Mouse (Mus musculus): Measurements from ENCODE around the gene Atpaf2.
A peak's percentile ranks its signal among the peaks of the same experiment; 100 is the strongest.

Atpaf2 gene

GRCm38 (mm10) chr11:60396546-60396945, 21.7 kb downstream of the Atpaf2 start:
- DNase-seq (ENCODE audit: extremely low spot score) = no peak

GRCm38 (mm10) chr11:60391346-60391745, 26.9 kb downstream of the Atpaf2 start:
- no peak for DNase-seq (ENCODE audit: extremely low spot score)

GRCm38 (mm10) chr11:60387944-60388343, 30.3 kb downstream of the Atpaf2 start:
- no peak for DNase-seq (ENCODE audit: extremely low spot score)

- no peak for DNase-seq (ENCODE audit: extremely low spot score)
Observed at GRCm38 (mm10) chr11:60385946-60386345, 32.3 kb downstream of the Atpaf2 start.

DNA sequence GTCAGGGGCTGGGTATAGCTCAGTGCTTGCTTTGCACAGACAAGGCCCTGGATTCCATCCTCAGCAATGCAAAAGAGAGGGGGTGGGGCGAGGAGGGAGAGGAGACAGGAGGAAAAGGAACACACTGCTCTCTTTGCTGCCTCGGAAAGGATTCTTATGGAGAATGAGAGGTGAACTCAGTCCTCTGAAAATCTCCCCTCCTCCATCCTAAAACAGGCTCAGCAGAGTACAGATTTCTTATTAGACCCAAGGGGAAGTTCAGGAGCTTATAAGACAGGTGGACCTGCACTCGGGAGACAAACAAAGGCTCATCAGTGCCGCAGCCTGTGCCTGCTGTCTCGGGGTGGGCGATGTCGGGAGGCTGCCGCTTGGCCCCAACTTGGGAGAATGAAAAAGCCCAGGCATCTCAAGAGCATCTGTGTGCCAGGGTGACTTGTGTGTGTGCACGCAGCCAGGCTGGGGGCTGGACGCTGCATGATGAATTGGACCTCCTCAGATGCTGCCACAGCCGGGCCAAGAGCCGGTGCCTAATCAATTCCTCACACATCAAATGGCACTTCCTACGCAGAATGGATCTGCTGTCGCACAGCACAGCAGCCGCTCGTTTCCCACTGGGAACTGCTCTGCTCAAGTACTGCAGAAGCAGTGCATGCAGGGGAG, 33.4 kb downstream of the Atpaf2 start:
- peak; percentile 25 for DNase-seq (ENCODE audit: extremely low spot score)

DNA sequence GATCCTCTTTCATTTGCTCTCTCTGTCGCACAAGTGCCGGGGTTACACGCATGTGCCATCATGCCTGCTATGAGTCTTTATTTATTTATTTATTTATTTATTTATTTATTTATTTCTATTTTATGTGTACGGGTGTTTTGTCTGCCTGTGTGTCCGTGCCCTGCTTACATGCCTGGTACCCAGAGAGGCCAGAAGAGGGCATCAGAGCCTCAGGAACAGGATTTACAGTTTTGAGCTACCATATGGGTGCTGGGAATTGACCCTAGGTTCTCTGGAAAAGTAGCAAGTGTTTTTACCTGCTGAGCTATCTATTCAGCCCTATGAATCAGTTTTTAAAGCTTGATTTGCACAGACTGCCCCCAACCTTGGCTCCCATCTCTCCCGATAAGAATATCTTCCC, 34.7 kb downstream of the Atpaf2 start:
- DNase-seq (ENCODE audit: extremely low spot score) = no peak

DNA sequence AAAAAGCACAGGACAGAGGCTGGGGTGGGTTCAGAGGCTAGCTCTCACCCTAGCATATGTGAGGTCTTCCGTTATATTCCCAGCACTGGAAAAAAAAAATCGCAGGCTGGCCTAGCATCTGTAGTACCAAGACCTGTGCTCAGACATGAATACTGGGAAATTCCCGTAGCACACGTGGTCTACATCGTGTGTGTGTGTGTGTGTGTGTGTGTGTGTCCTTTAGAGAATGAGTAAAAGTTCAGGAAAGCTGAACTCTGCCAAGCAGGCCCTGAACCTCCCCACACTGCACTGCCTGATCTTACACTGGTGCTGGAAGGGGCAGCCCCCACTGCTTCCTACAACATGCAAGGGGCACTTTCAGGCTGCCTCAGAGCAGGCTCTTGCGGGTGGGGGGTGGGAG, 43.8 kb downstream of the Atpaf2 start:
- DNase-seq (ENCODE audit: extremely low spot score) = no peak

GRCm38 (mm10) chr11:60370431-60370830, 47.8 kb downstream of the Atpaf2 start:
- no peak for DNase-seq (ENCODE audit: extremely low spot score)

- DNase-seq (ENCODE audit: extremely low spot score) = no peak
Observed at GRCm38 (mm10) chr11:60369448-60369847, 48.8 kb downstream of the Atpaf2 start.

- DNase-seq (ENCODE audit: extremely low spot score) = no peak
Observed at GRCm38 (mm10) chr11:60368909-60369308, 49.3 kb downstream of the Atpaf2 start.

- DNase-seq (ENCODE audit: extremely low spot score) = no peak
Observed at GRCm38 (mm10) chr11:60367256-60367655, 51.0 kb downstream of the Atpaf2 start.

GRCm38 (mm10) chr11:60366239-60367019, 51.8 kb downstream of the Atpaf2 start:
- peak; percentile 21 for DNase-seq (ENCODE audit: extremely low spot score)

GRCm38 (mm10) chr11:60360631-60361201, 57.5 kb downstream of the Atpaf2 start:
- DNase-seq (ENCODE audit: extremely low spot score) = no peak

DNA sequence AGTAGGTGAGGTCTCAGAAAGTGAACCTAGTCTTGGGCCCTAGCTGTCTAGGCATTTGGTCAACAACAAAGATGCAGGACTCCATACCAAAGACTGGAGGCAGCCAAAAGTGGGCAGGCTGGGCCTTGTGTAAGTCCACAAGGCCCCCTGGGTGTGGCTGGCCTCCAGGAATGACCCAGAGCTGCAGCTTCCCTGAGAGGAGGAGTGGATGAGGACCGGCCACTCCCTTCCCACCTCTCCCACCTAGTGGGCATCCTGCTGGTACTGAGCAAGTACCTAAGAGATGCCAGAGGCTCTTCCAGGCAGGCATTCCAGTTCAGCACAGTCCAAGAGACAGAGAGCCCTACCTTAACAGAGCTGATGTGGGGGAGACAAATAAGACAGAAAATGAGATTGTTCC, 58.3 kb downstream of the Atpaf2 start:
- DNase-seq (ENCODE audit: extremely low spot score) = no peak

DNA sequence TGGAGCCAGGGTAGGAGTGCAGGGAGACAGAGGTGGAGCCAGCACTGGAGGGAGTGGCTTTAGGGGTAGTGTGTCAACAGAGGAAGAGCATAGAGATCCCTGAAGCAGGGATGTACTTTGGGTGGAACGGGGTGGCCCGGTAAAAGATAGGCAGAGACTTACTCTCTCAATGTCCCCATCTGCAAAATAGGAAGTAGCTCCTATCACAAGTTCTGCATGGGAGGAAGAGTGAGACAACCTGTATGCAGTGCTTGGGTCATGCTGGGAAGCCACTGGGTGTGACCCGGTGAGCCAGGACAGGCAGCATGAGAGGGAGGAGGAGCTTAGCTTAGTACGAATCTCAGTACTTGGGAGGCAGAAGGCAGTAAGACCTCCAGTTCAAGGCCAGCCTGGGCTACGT, 59.1 kb downstream of the Atpaf2 start:
- no peak for DNase-seq (ENCODE audit: extremely low spot score)

- no peak for DNase-seq (ENCODE audit: extremely low spot score)
Observed at GRCm38 (mm10) chr11:60358548-60358947, 59.7 kb downstream of the Atpaf2 start.

DNA sequence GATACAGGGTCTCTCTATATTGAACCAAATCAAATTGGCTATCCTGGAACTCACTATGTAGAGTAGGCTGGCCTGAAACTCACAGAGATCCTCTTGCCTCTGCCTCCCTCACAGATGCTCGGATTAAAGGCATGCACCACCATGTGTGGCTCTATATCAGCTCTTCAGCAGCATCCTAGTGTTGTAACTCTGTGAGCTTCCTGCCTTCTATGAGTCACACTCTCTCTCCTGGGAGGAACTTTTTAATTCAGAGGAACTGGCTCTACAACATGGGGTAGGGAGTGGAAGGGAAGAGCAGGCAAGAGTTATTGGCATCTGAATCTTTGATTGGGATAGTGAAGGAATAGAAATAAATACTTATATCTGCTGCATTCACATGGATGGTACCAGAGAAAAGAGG, 61.1 kb downstream of the Atpaf2 start:
- no peak for DNase-seq (ENCODE audit: extremely low spot score)

DNA sequence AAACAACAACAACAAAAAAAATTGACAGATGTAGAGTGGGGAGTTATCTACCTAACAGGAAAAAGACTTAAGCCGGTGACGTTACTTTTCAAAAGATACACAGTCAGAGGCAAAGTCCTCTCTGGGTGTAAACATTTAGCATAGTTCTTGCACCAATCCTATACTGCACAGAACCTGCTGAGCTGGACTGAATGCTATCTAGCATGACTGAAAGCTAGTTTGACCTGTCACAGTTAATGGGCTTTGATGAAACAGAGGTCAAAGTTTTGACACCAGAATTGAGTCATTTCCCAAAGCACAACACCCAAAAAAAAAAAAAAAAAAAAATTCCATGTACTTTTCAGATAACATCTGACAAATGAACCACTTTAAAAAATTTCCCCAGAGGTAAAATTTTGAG, 62.3 kb downstream of the Atpaf2 start:
- no peak for DNase-seq (ENCODE audit: extremely low spot score)

DNA sequence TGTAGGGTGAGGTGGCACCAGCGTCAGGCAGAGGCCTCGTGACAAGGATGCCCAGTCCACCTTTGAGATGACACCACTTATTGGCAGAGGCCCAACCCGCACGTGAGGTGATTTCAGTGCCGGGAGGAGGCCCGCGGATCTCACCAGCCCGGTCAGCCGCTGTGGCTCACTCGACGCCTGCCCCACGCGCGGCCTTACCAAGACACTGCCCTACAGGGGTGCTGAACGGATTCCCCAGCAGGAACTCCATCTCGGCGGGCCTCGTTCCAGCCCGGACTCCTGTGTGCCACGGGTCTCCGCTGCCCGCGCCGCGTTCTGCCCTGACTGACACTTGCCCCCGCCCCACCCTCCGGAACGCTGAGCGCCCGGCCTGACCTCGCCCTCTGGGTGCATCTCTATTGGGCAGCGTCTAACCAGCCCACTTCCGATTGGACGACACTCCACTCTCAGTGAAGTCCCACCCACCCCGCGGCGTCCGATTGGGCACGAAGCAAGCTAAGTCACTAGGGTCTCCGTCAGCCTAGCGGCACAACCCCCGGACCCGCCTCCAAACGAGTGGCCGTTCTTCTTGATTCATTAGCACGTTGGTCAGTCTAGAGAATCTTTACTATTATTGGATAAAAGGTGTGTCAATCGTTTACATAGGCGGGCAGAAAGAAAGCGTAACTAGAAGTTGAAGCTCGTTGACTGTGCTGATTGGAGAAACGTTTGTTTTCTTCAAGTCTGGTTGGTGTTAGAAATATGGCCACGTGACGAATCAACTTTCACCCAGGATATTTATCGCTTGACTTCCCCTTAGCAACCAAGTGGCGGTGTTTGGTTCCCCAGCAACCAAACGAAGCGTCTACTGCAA, 65.5 kb downstream of the Atpaf2 start, which contains the start of the genes Tom1l2 and Drc3:
Gene Tom1l2 (minus strand): TSS at position 347 of the 853 bp plus-strand sequence.
Gene Drc3 (plus strand): TSS at position 771 of the 853 bp plus-strand sequence.
- DNase-seq (ENCODE audit: extremely low spot score) = peak; percentile 98

DNA sequence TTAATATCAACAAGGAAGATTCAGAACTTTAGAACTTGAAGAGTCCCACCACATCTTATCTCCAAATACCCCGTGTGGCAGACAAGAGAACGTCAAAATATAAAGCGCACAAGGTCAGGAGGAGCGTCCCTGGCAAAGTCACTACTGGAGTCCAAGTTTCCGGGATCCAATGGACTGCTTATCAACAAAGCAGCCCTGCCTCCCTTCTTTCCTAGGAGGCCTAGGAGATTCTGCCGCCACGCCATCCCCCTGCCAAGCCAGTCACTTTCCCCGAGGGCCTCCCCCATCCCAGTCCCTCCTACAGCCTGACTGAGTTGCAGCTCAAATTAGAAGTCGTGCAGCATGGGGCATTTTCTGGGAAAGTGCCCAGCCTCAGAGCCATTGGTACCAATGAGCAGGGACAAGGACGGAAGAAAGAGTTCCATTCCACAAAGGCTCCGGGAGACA, 66.3 kb downstream of the Atpaf2 start:
- DNase-seq (ENCODE audit: extremely low spot score) = no peak

- DNase-seq (ENCODE audit: extremely low spot score) = no peak
Observed at GRCm38 (mm10) chr11:60351388-60351787, 66.9 kb downstream of the Atpaf2 start.

Data from embryo, embryonic 9.5 days (tissue).